ENCODE assay signal across 17 mouse cellular contexts in the genomic region with DNA sequence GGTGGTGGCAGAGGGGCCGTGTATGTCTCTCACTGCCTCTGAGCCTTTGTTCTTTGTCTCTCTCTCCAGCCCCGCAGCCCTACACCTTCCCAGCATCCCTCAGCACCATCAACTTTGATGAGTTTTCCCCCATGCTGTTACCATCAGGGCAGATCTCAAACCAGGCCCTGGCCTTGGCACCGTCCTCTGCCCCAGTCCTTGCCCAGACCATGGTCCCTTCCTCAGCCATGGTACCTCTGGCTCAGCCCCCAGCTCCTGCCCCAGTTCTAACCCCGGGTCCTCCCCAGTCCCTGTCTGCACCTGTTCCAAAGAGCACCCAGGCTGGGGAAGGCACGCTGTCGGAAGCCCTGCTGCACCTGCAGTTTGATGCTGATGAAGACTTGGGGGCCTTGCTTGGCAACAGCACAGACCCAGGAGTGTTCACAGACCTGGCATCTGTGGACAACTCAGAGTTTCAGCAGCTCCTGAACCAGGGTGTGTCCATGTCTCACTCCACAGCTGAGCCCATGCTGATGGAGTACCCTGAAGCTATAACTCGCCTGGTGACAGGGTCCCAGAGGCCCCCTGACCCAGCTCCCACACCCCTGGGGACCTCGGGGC.
"Had no signal": no experiment of that assay in that cellular context is flagged by ENCODE, and none has a peak within 500 bp of the region (broad histone marks: within the 10 kb centered on the region; RNA-seq: fewer than 3 reads in every experiment).

No protein-coding gene starts in this region.

- H3K27ac ChIP-seq: midbrain, embryonic 12.5 days; neural tube, embryonic 13.5 days; neural tube, embryonic 15.5 days had no signal

- DNase-seq: lung, adult 18-20 months; lung, embryonic 14.5 days; lung, postnatal 10 days; midbrain, embryonic 14.5 days; retina, postnatal 1 day; right cerebral cortex, adult 18-20 months; right cerebral cortex, postnatal 25 days; right cerebral cortex, postnatal 4 days; spleen, adult 18-20 months; thymus, adult 18-20 months; thymus, postnatal 14 days; thymus, postnatal 36 days had no signal

- H3K4me3 ChIP-seq: midbrain, embryonic 10.5 days; midbrain, embryonic 12.5 days; myocyte; neural tube, embryonic 13.5 days; neural tube, embryonic 15.5 days had no signal
